Comparison of ENCODE assay signal across 10 mouse cellular contexts in genomic region chr4:132507210-132507609, GRCm38 (mm10). TPM values are rescaled to one million over a fixed set of nuclear protein-coding genes. Genes with fewer than 3 reads are reported as not detected.
DNase-seq lines count a peak whose midpoint lies in the region; ATAC-seq and TF ChIP-seq lines count a peak whose summit lies in the region.
"Had no signal": no experiment of that assay in that cellular context is flagged by ENCODE, and none has a peak within 500 bp of the region (broad histone marks: within the 10 kb centered on the region; RNA-seq: fewer than 3 reads in every experiment).

No protein-coding gene starts in this region.

- no peaks in the 10 kb centered on the region for H3K36me3 ChIP-seq in kidney, embryonic 14.5 days (ENCODE audit: control insufficient read depth, insufficient read depth, low read length)
- no peaks in the 10 kb centered on the region for H3K36me3 ChIP-seq in liver, embryonic 15.5 days (replicated peaks)
- H3K36me3 ChIP-seq in myocyte (ENCODE audit: control insufficient read depth, insufficient read depth), result peaks cover 16% of the 10 kb centered on the region
- H3K36me3 ChIP-seq in midbrain, embryonic 11.5 days (ENCODE audit: control insufficient read depth, insufficient read depth, low read length), result no peaks in the 10 kb centered on the region
- H3K36me3 ChIP-seq: midbrain, embryonic 12.5 days; neural tube, embryonic 13.5 days had no signal

- H3K27me3 ChIP-seq in kidney, embryonic 14.5 days (ENCODE audit: control insufficient read depth, insufficient read depth, low read length), result no peaks in the 10 kb centered on the region
- H3K27me3 ChIP-seq in liver, embryonic 15.5 days, result no peaks in the 10 kb centered on the region
- H3K27me3 ChIP-seq in myocyte (ENCODE audit: control insufficient read depth, insufficient read depth, insufficient read length), result no peaks in the 10 kb centered on the region
- H3K27me3 ChIP-seq in midbrain, embryonic 11.5 days (ENCODE audit: control insufficient read depth, insufficient read depth, low read length), result no peaks in the 10 kb centered on the region

- peak overlapping the region; percentile 12; the same call in 1 of the 2 replicates for H3K9ac ChIP-seq in kidney, embryonic 14.5 days (ENCODE audit: low read depth, low read length)
- no peak overlapping the region for H3K9ac ChIP-seq in liver, embryonic 15.5 days
- no peak overlapping the region; the same call in 1 of the 2 replicates for H3K9ac ChIP-seq in midbrain, embryonic 11.5 days (ENCODE audit: low read length)
- H3K9ac ChIP-seq: midbrain, embryonic 12.5 days; neural tube, embryonic 13.5 days had no signal

- H3K4me3 ChIP-seq in kidney, embryonic 14.5 days (ENCODE audit: low read length), result no peak overlapping the region
- H3K4me3 ChIP-seq in embryonic fibroblast, embryonic 13.5 days (ENCODE audit: insufficient read depth, low read length), result peak overlapping the region; percentile 71
- no peak overlapping the region for H3K4me3 ChIP-seq in liver, embryonic 15.5 days (replicated peaks)
- H3K4me3 ChIP-seq in myocyte, result peak overlapping the region; percentile 99
- H3K4me3 ChIP-seq in midbrain, embryonic 11.5 days (ENCODE audit: low read depth, low read length), result no peak overlapping the region
- H3K4me3 ChIP-seq: layer of hippocampus, adult 2 months; midbrain, embryonic 12.5 days; neural tube, embryonic 13.5 days had no signal

- no peak for TF ChIP-seq POLR2A in embryonic fibroblast, embryonic 13.5 days (IDR thresholded peaks at IDR 0.05; ENCODE audit: low read depth, low read length)
- no peak for TF ChIP-seq POLR2A in myocyte (IDR thresholded peaks at IDR 0.05; ENCODE audit: insufficient read length, low read depth)

- H3K27ac ChIP-seq in kidney, embryonic 14.5 days (ENCODE audit: low read depth, low read length), result no peak overlapping the region; the same call in 1 of the 2 replicates
- H3K27ac ChIP-seq in embryonic fibroblast, embryonic 13.5 days (ENCODE audit: insufficient read depth, low read length), result no peak overlapping the region
- peak overlapping the region; percentile 34 for H3K27ac ChIP-seq in liver, embryonic 15.5 days (replicated peaks)
- no peak overlapping the region for H3K27ac ChIP-seq in midbrain, embryonic 11.5 days (ENCODE audit: low read depth, low read length)
- H3K27ac ChIP-seq: layer of hippocampus, adult 2 months; midbrain, embryonic 12.5 days; neural tube, embryonic 13.5 days had no signal

- 48% methylated on average over 2 of the region's 2 CpGs for WGBS in kidney, embryonic 14.5 days
- WGBS in liver, embryonic 15.5 days (ENCODE audit: insufficient replicate concordance), result 53% methylated on average over 2 of the region's 2 CpGs
- WGBS in midbrain, embryonic 11.5 days, result 23% methylated on average over 2 of the region's 2 CpGs

- TF ChIP-seq CTCF in embryonic fibroblast, embryonic 13.5 days (IDR thresholded peaks at IDR 0.05; ENCODE audit: borderline replicate concordance, insufficient read depth, low read length), result no peak

- H3K9me3 ChIP-seq in kidney, embryonic 14.5 days (ENCODE audit: control insufficient read depth, low read length), result no peaks in the 10 kb centered on the region
- no peaks in the 10 kb centered on the region for H3K9me3 ChIP-seq in liver, embryonic 15.5 days (replicated peaks)
- no peaks in the 10 kb centered on the region for H3K9me3 ChIP-seq in midbrain, embryonic 11.5 days (ENCODE audit: control insufficient read depth, low read length)
- H3K9me3 ChIP-seq: midbrain, embryonic 12.5 days; neural tube, embryonic 13.5 days had no signal

- peaks cover 79% of the 10 kb centered on the region for H3K79me2 ChIP-seq in myocyte (ENCODE audit: control insufficient read depth, insufficient read depth)

- H3ac ChIP-seq in myocyte (ENCODE audit: control insufficient read depth, insufficient read length), result no peak overlapping the region

- H3K4me1 ChIP-seq in kidney, embryonic 14.5 days (ENCODE audit: control insufficient read depth, insufficient read depth, low read length), result peaks cover 30% of the 10 kb centered on the region
- H3K4me1 ChIP-seq in embryonic fibroblast, embryonic 13.5 days (ENCODE audit: control insufficient read depth, insufficient read depth, low read length), result peaks cover 5% of the 10 kb centered on the region
- peaks cover 91% of the 10 kb centered on the region for H3K4me1 ChIP-seq in liver, embryonic 15.5 days (replicated peaks)
- peaks cover 2% of the 10 kb centered on the region; the same call in 1 of the 2 replicates for H3K4me1 ChIP-seq in midbrain, embryonic 11.5 days (ENCODE audit: control insufficient read depth, insufficient read depth, low read length)

- no peak for DNase-seq in kidney, adult 11 months
- DNase-seq in midbrain, embryonic 11.5 days (ENCODE audit: low spot score, missing footprints), result no peak

- no peak for ATAC-seq in kidney, embryonic 14.5 days (ENCODE audit: low FRiP score, low TSS enrichment)
- no peak for ATAC-seq in liver, embryonic 15.5 days (ENCODE audit: insufficient read depth)
- no peak for ATAC-seq in midbrain, embryonic 11.5 days (ENCODE audit: low FRiP score)
- ATAC-seq in megakaryocyte progenitor cell, adult 5-6 weeks (replicated peaks; ENCODE audit: poor library complexity), result no peak

- H3K4me2 ChIP-seq in kidney, embryonic 14.5 days (replicated peaks; ENCODE audit: low read depth, low read length), result peak overlapping the region; percentile 17; the same call in 1 of the 2 replicates
- H3K4me2 ChIP-seq in liver, embryonic 15.5 days, result no peak overlapping the region
- H3K4me2 ChIP-seq in myocyte (ENCODE audit: low read depth), result peak overlapping the region; percentile 93
- no peak overlapping the region for H3K4me2 ChIP-seq in midbrain, embryonic 11.5 days
- H3K4me2 ChIP-seq: midbrain, embryonic 12.5 days; neural tube, embryonic 13.5 days had no signal

TF ChIP-seq in myocyte, 11 proteins besides CTCF, POLR2A, EP300 and RAD21:
- TF ChIP-seq USF1 (IDR thresholded peaks at IDR 0.05; ENCODE audit: low read depth), result no peak
- no peak for TF ChIP-seq MYOD1 (IDR thresholded peaks at IDR 0.05; ENCODE audit: control insufficient read depth in 1 of 3, insufficient read length in 2 of 3, low read depth in 2 of 3)
- TF ChIP-seq SRF (IDR thresholded peaks at IDR 0.05; ENCODE audit: control insufficient read depth, insufficient read length, low read depth), result no peak
- TF ChIP-seq POLR2AphosphoS2 (IDR thresholded peaks at IDR 0.05; ENCODE audit: insufficient read length, low read depth), result no peak

RNA-seq across cellular contexts. Expression of gene Sesn2, which starts 3.1 kb away (rescaled TPM):
- 12.4 and 15.4 TPM in 2 replicates for polyA plus RNA-seq in kidney, embryonic 14.5 days (2014; fragmentation: Nextera tagmentation; extraction: Ambion mirVana)
- polyA plus RNA-seq in embryonic fibroblast, embryonic 13.5 days (2011; ENCODE audit: insufficient read length, low read depth, missing spikeins), result 55.1 and 58.4 TPM in 2 replicates
- polyA plus RNA-seq in liver, embryonic 15.5 days (2015; fragmentation: Nextera tagmentation; extraction: Ambion mirVana), result 7.4 and 7.8 TPM in 2 replicates
- polyA plus RNA-seq in myocyte (2012; fragmentation: generic; extraction: Trizol), result 71.5 TPM
- 4.9 and 5.1 TPM in 2 replicates for polyA plus RNA-seq in midbrain, embryonic 11.5 days (2014; fragmentation: Nextera tagmentation; extraction: Ambion mirVana)
- total RNA-seq in megakaryocyte progenitor cell, adult 5-6 weeks (2015), result 2.4 and 3.4 TPM in 2 replicates
- 2.6 and 3.0 TPM in 2 replicates for total RNA-seq in megakaryocyte progenitor cell, adult 5-6 weeks (2017)

RNA-seq across cellular contexts. Expression of gene Atpif1, which starts 26.2 kb away (rescaled TPM):
- 1,253 and 1,671 TPM in 2 replicates for polyA plus RNA-seq in kidney, embryonic 14.5 days (2014; fragmentation: Nextera tagmentation; extraction: Ambion mirVana)
- 352 and 397 TPM in 2 replicates for polyA plus RNA-seq in embryonic fibroblast, embryonic 13.5 days (2011; ENCODE audit: insufficient read length, low read depth, missing spikeins)
- polyA plus RNA-seq in liver, embryonic 15.5 days (2015; fragmentation: Nextera tagmentation; extraction: Ambion mirVana), result 991 and 1,178 TPM in 2 replicates
- polyA plus RNA-seq in myocyte (2012; fragmentation: generic; extraction: Trizol), result 477 TPM
- polyA plus RNA-seq in midbrain, embryonic 11.5 days (2014; fragmentation: Nextera tagmentation; extraction: Ambion mirVana), result 1,016 and 1,079 TPM in 2 replicates
- 678 and 715 TPM in 2 replicates for total RNA-seq in megakaryocyte progenitor cell, adult 5-6 weeks (2015)
- total RNA-seq in megakaryocyte progenitor cell, adult 5-6 weeks (2017), result 1,407 and 1,519 TPM in 2 replicates

RNA-seq across cellular contexts. Expression of gene Dnajc8, which starts 28.1 kb away (rescaled TPM):
- polyA plus RNA-seq in kidney, embryonic 14.5 days (2014; fragmentation: Nextera tagmentation; extraction: Ambion mirVana), result 176 and 238 TPM in 2 replicates
- polyA plus RNA-seq in embryonic fibroblast, embryonic 13.5 days (2011; ENCODE audit: insufficient read length, low read depth, missing spikeins), result 146 and 149 TPM in 2 replicates
- polyA plus RNA-seq in liver, embryonic 15.5 days (2015; fragmentation: Nextera tagmentation; extraction: Ambion mirVana), result 68.8 and 84.7 TPM in 2 replicates
- polyA plus RNA-seq in myocyte (2012; fragmentation: generic; extraction: Trizol), result 95.1 TPM
- polyA plus RNA-seq in midbrain, embryonic 11.5 days (2014; fragmentation: Nextera tagmentation; extraction: Ambion mirVana), result 228 and 245 TPM in 2 replicates
- total RNA-seq in megakaryocyte progenitor cell, adult 5-6 weeks (2015), result 134 and 147 TPM in 2 replicates
- total RNA-seq in megakaryocyte progenitor cell, adult 5-6 weeks (2017), result 416 and 463 TPM in 2 replicates

RNA-seq across cellular contexts. Expression of gene Med18, which starts 43.5 kb away (rescaled TPM):
- polyA plus RNA-seq in kidney, embryonic 14.5 days (2014; fragmentation: Nextera tagmentation; extraction: Ambion mirVana), result 19.3 and 24.5 TPM in 2 replicates
- polyA plus RNA-seq in embryonic fibroblast, embryonic 13.5 days (2011; ENCODE audit: insufficient read length, low read depth, missing spikeins), result 7.1 and 10.4 TPM in 2 replicates
- 10.7 and 11.2 TPM in 2 replicates for polyA plus RNA-seq in liver, embryonic 15.5 days (2015; fragmentation: Nextera tagmentation; extraction: Ambion mirVana)
- 5.3 TPM for polyA plus RNA-seq in myocyte (2012; fragmentation: generic; extraction: Trizol)
- polyA plus RNA-seq in midbrain, embryonic 11.5 days (2014; fragmentation: Nextera tagmentation; extraction: Ambion mirVana), result 19.2 and 22.3 TPM in 2 replicates
- total RNA-seq in megakaryocyte progenitor cell, adult 5-6 weeks (2015), result 11.1 and 18.4 TPM in 2 replicates
- 10.9 and 16.9 TPM in 2 replicates for total RNA-seq in megakaryocyte progenitor cell, adult 5-6 weeks (2017)

RNA-seq across cellular contexts. Expression of gene Ptafr, which starts 56.7 kb away (rescaled TPM):
- polyA plus RNA-seq in kidney, embryonic 14.5 days (2014; fragmentation: Nextera tagmentation; extraction: Ambion mirVana), result 0.23 and 0.47 TPM in 2 replicates
- not detected in 2 replicates for polyA plus RNA-seq in embryonic fibroblast, embryonic 13.5 days (2011; ENCODE audit: insufficient read length, low read depth, missing spikeins)
- polyA plus RNA-seq in liver, embryonic 15.5 days (2015; fragmentation: Nextera tagmentation; extraction: Ambion mirVana), result 1.1 and 1.2 TPM in 2 replicates
- polyA plus RNA-seq in myocyte (2012; fragmentation: generic; extraction: Trizol), result not detected
- polyA plus RNA-seq in midbrain, embryonic 11.5 days (2014; fragmentation: Nextera tagmentation; extraction: Ambion mirVana), result 0.31 and 0.63 TPM in 2 replicates
- total RNA-seq in megakaryocyte progenitor cell, adult 5-6 weeks (2015), result 1.1 and 1.3 TPM in 2 replicates
- total RNA-seq in megakaryocyte progenitor cell, adult 5-6 weeks (2017), result 2.5 and 2.9 TPM in 2 replicates

Comparison
In these comparisons a context has a peak if more than half of its experiments do, and no peak if none do; other contexts are left out.
1. H3K4me2 ChIP-seq: peak in kidney, embryonic 14.5 days (single experiment) and myocyte (single experiment); none in liver, embryonic 15.5 days (single experiment) and midbrain, embryonic 11.5 days (single experiment).
2. H3K4me3 ChIP-seq: peak in embryonic fibroblast, embryonic 13.5 days (single experiment) and myocyte (single experiment); none in kidney, embryonic 14.5 days (single experiment), liver, embryonic 15.5 days (single experiment) and midbrain, embryonic 11.5 days (single experiment).